Mouse (Mus musculus) heart, embryonic 16.5 days (tissue): ENCODE data around the gene Mlh1. TPM values are rescaled to one million over a fixed set of nuclear protein-coding genes. Genes with fewer than 3 reads are reported as not detected.

Experiments used
- ATAC-seq: fragments of 200-750 bp; cut with Nextera tagmentation; replicated peaks from 2 replicates; pipeline ENCODE4 v1.8.0; 2017; ENCODE audit warnings: moderate number of reproducible peaks; ENCODE audit not compliant: insufficient read depth, low FRiP score; ENCODE audit errors: extremely low read depth
- H3K27ac ChIP-seq: fragments of 300-500 bp; sonication (generic); 2 replicates; pipeline ENCODE4 v1.5.1; 2014; ENCODE audit warnings: mild to moderate bottlenecking, low read length, control low read depth, moderate library complexity
- H3K27me3 ChIP-seq: fragments of 300-500 bp; sonication (generic); 2 replicates; pipeline ENCODE4 v1.6.1; 2014; ENCODE audit warnings: low read length, mixed read lengths; ENCODE audit not compliant: control insufficient read depth, insufficient read depth
- H3K36me3 ChIP-seq: fragments of 300-500 bp; sonication (generic); 2 replicates; pipeline ENCODE4 v1.6.1; 2014; ENCODE audit not compliant: control insufficient read depth, insufficient read depth
- H3K4me1 ChIP-seq: fragments of 300-500 bp; sonication (generic); 2 replicates; pipeline ENCODE4 v1.6.1; 2014; ENCODE audit warnings: low read length, mixed read lengths; ENCODE audit not compliant: control insufficient read depth, insufficient read depth
- H3K4me2 ChIP-seq: fragments of 300-500 bp; sonication (generic); 2 replicates; pipeline ENCODE4 v1.6.1; 2014; ENCODE audit warnings: low read depth, mild to moderate bottlenecking, control low read depth, low read length
- H3K4me3 ChIP-seq: fragments of 300-500 bp; sonication (generic); 2 replicates; pipeline ENCODE4 v1.5.1; 2014; ENCODE audit warnings: mild to moderate bottlenecking, control low read depth, low read length
- H3K9ac ChIP-seq: fragments of 300-500 bp; sonication (generic); 2 replicates; pipeline ENCODE4 v1.6.1; 2014; ENCODE audit warnings: low read length, control low read depth
- H3K9me3 ChIP-seq: fragments of 300-500 bp; sonication (generic); replicated peaks from 2 replicates; pipeline ENCODE4 v1.6.1; 2016; ENCODE audit warnings: low read length; ENCODE audit not compliant: control insufficient read depth
- WGBS: fragments of 180-500 bp; shearing (Covaris S2); extraction: QIAGEN DNeasy Blood & Tissue Kit; methylation state at CpG from one replicate; pipeline ENCODE4 v1.1.7; 2014; 5-methylcytosine and 5-hydroxymethylcytosine counted together
- polyA plus RNA-seq: library from polyadenylated mRNA; unstranded; fragments of >200 nt; fragmentation: Nextera tagmentation; extraction: Ambion mirVana; gene quantifications from 2 replicates; pipeline ENCODE4 v1.2.1, GENCODE M21; 2015

The Mlh1 gene
- polyA plus RNA-seq, 1 experiment from 2014 or later = 34.6 TPM

GRCm38 (mm10) chr9:111289832-111290339 is 18.3 kb upstream of the Mlh1 start:
- no peaks in the 10 kb centered on the region for H3K9me3 ChIP-seq
- peak overlapping the region; percentile 46 for H3K4me2 ChIP-seq
- H3K4me1 ChIP-seq = peaks cover 9% of the 10 kb centered on the region
- no peak overlapping the region for H3K9ac ChIP-seq
- no peaks in the 10 kb centered on the region for H3K36me3 ChIP-seq
- no peak overlapping the region for H3K4me3 ChIP-seq
- H3K27me3 ChIP-seq = no peaks in the 10 kb centered on the region
- H3K27ac ChIP-seq = no peak overlapping the region
- ATAC-seq = peak; percentile 75
- WGBS = 17% methylated on average over 21 of the region's 21 CpGs

GRCm38 (mm10) chr9:111289294-111289831 is 17.8 kb upstream of the Mlh1 start:
- no peak for ATAC-seq
- H3K4me3 ChIP-seq = no peak overlapping the region
- peak overlapping the region; percentile 46 for H3K4me2 ChIP-seq
- WGBS = 52% methylated on average over 9 of the region's 9 CpGs
- H3K36me3 ChIP-seq = no peaks in the 10 kb centered on the region
- no peaks in the 10 kb centered on the region for H3K27me3 ChIP-seq
- no peaks in the 10 kb centered on the region for H3K9me3 ChIP-seq
- H3K9ac ChIP-seq = no peak overlapping the region
- H3K4me1 ChIP-seq = peaks cover 9% of the 10 kb centered on the region
- H3K27ac ChIP-seq = no peak overlapping the region

- no peaks in the 10 kb centered on the region for H3K36me3 ChIP-seq
Measured at GRCm38 (mm10) chr9:111287956-111288355, 16.4 kb upstream of the Mlh1 start.

GRCm38 (mm10) chr9:111286468-111286867 is 14.9 kb upstream of the Mlh1 start:
- WGBS = 81% methylated on average over 2 of the region's 2 CpGs
- no peak overlapping the region for H3K4me2 ChIP-seq
- no peak overlapping the region for H3K27ac ChIP-seq
- no peaks in the 10 kb centered on the region for H3K27me3 ChIP-seq
- no peak overlapping the region for H3K4me3 ChIP-seq
- H3K36me3 ChIP-seq = no peaks in the 10 kb centered on the region
- peaks cover 16% of the 10 kb centered on the region for H3K4me1 ChIP-seq
- no peak for ATAC-seq
- no peaks in the 10 kb centered on the region for H3K9me3 ChIP-seq
- no peak overlapping the region for H3K9ac ChIP-seq

More at GRCm38 (mm10) chr9:111287956-111288355, 16.4 kb upstream of the Mlh1 start:
- Histone ChIP-seq H3K27me3 (no peaks in the 10 kb centered on the region), H3K4me3 (no peak overlapping the region), H3K4me1 (peaks cover 9% of the 10 kb centered on the region), H3K9me3 (no peaks in the 10 kb centered on the region), H3K9ac (no peak overlapping the region), H3K4me2 (no peak overlapping the region), H3K27ac (no peak overlapping the region)
- no peak for ATAC-seq
- 94% methylated on average over 4 of the region's 4 CpGs for WGBS

- peaks cover 16% of the 10 kb centered on the region for H3K4me1 ChIP-seq
- H3K4me3 ChIP-seq = no peak overlapping the region
- H3K9ac ChIP-seq = no peak overlapping the region
- ATAC-seq = no peak
- H3K36me3 ChIP-seq = no peaks in the 10 kb centered on the region
- 12% methylated on average over 5 of the region's 5 CpGs for WGBS
- H3K4me2 ChIP-seq = no peak overlapping the region
- no peak overlapping the region for H3K27ac ChIP-seq
- no peaks in the 10 kb centered on the region for H3K9me3 ChIP-seq
- no peaks in the 10 kb centered on the region for H3K27me3 ChIP-seq
Measured at GRCm38 (mm10) chr9:111285676-111286075, 14.1 kb upstream of the Mlh1 start.

GRCm38 (mm10) chr9:111285061-111285460 is 13.5 kb upstream of the Mlh1 start:
- no peak overlapping the region for H3K4me2 ChIP-seq
- H3K27me3 ChIP-seq = no peaks in the 10 kb centered on the region
- H3K9me3 ChIP-seq = no peaks in the 10 kb centered on the region
- H3K27ac ChIP-seq = no peak overlapping the region
- no peak overlapping the region for H3K4me3 ChIP-seq
- H3K9ac ChIP-seq = no peak overlapping the region
- WGBS = 71% methylated on average over 3 of the region's 3 CpGs
- H3K4me1 ChIP-seq = peaks cover 16% of the 10 kb centered on the region
- ATAC-seq = no peak
- no peaks in the 10 kb centered on the region for H3K36me3 ChIP-seq

GRCm38 (mm10) chr9:111275156-111275555 is 3.6 kb upstream of the Mlh1 start:
- Histone ChIP-seq H3K9ac (peak overlapping the region; percentile 49), H3K4me3 (peak overlapping the region; percentile 30)
- ATAC-seq = no peak

GRCm38 (mm10) chr9:111273958-111274357 is 2.4 kb upstream of the Mlh1 start:
- peaks cover 11% of the 10 kb centered on the region for H3K36me3 ChIP-seq
- no peaks in the 10 kb centered on the region for H3K27me3 ChIP-seq
- no peaks in the 10 kb centered on the region for H3K9me3 ChIP-seq
- peak overlapping the region; percentile 69 for H3K4me3 ChIP-seq
- WGBS = 49% methylated on average over 1 of the region's 1 CpGs
- no peak overlapping the region for H3K27ac ChIP-seq
- H3K4me1 ChIP-seq = peaks cover 31% of the 10 kb centered on the region
- no peak for ATAC-seq
- H3K9ac ChIP-seq = peak overlapping the region; percentile 87; the same call in 1 of the 2 replicates
- H3K4me2 ChIP-seq = peak overlapping the region; percentile 86

More at GRCm38 (mm10) chr9:111275156-111275555, 3.6 kb upstream of the Mlh1 start:
- H3K27me3 ChIP-seq = no peaks in the 10 kb centered on the region
- peak overlapping the region; percentile 86 for H3K4me2 ChIP-seq
- no peaks in the 10 kb centered on the region for H3K9me3 ChIP-seq
- H3K4me1 ChIP-seq = peaks cover 30% of the 10 kb centered on the region
- no peak overlapping the region for H3K27ac ChIP-seq
- WGBS = 25% methylated on average over 1 of the region's 1 CpGs
- peaks cover 19% of the 10 kb centered on the region for H3K36me3 ChIP-seq

GRCm38 (mm10) chr9:111272996-111273785 is 1.6 kb upstream of the Mlh1 start:
- Histone ChIP-seq H3K9me3 (no peaks in the 10 kb centered on the region), H3K27me3 (no peaks in the 10 kb centered on the region), H3K4me1 (peaks cover 31% of the 10 kb centered on the region), H3K27ac (peak overlapping the region; percentile 98), H3K36me3 (peaks cover 3% of the 10 kb centered on the region), H3K4me3 (peak overlapping the region; percentile 69), H3K9ac (peak overlapping the region; percentile 87), H3K4me2 (peak overlapping the region; percentile 86)
- no peak for ATAC-seq
- 51% methylated on average over 15 of the region's 15 CpGs for WGBS
